Mouse (Mus musculus) MEL (cell line): Measurements from ENCODE around the gene Rbpjl. TPM values are rescaled to one million over a fixed set of nuclear protein-coding genes. Genes with fewer than 3 reads are reported as not detected.

Experiments
- DNase-seq: peaks from one replicate; pipeline ENCODE4 v3.0.0; 2011; ENCODE audit warnings: low read depth, low spot score
- H3K27ac ChIP-seq: 2 replicates; pipeline ENCODE4 v1.5.1; 2012; ENCODE audit warnings: low read depth, mild to moderate bottlenecking, control low read depth, low read length, moderate library complexity; ENCODE audit not compliant: control insufficient read depth
- H3K27me3 ChIP-seq, 2 experiments: fragments of 150-350 bp in 1 of 2; sonication (generic) in 1 of 2; 2 replicates each; pipeline ENCODE4 v1.6.1; 2012; ENCODE audit warnings: low read length in 2 of 2, mild to moderate bottlenecking in 2 of 2, improper control_type of control experiment in 1 of 2, moderate library complexity in 1 of 2; ENCODE audit not compliant: insufficient read depth in 2 of 2, control insufficient read depth in 1 of 2
- H3K36me3 ChIP-seq, 2 experiments: 2 replicates each; pipeline ENCODE4 v1.6.1; 2012 to 2014; ENCODE audit warnings: low read length in 2 of 2, improper control_type of control experiment in 1 of 2, inconsistent platforms in 1 of 2, mild to moderate bottlenecking in 1 of 2; ENCODE audit not compliant: insufficient read depth in 2 of 2, control insufficient read depth in 1 of 2
- H3K4me1 ChIP-seq, 2 experiments: fragments of 150-350 bp in 1 of 2; sonication (generic) in 1 of 2; 2 replicates each; pipeline ENCODE4 v1.6.1; 2012; ENCODE audit warnings: low read length in 2 of 2, improper control_type of control experiment in 1 of 2, mild to moderate bottlenecking in 1 of 2; ENCODE audit not compliant: insufficient read depth in 2 of 2, control insufficient read depth in 1 of 2
- H3K4me3 ChIP-seq, 2 experiments: fragments of 150-350 bp in 1 of 2; sonication (generic) in 1 of 2; 2 replicates each; pipeline ENCODE4 v1.5.1; 2012; ENCODE audit warnings: low read depth in 2 of 2, low read length in 2 of 2, mild to moderate bottlenecking in 2 of 2, moderate library complexity in 2 of 2, control low read depth in 1 of 2, improper control_type of control experiment in 1 of 2; ENCODE audit not compliant: control insufficient read depth in 1 of 2, insufficient read depth in 1 of 2
- H3K79me2 ChIP-seq: 2 replicates; pipeline ENCODE4 v1.6.1; 2012; ENCODE audit warnings: mild to moderate bottlenecking, low read length, moderate library complexity; ENCODE audit not compliant: control insufficient read depth, poor library complexity, insufficient read depth
- H3K9ac ChIP-seq: 2 replicates; pipeline ENCODE4 v1.6.1; 2012; ENCODE audit warnings: low read depth, mild to moderate bottlenecking, control low read depth, low read length, moderate library complexity; ENCODE audit not compliant: control insufficient read depth, poor library complexity, severe bottlenecking
- H3K9me3 ChIP-seq: fragments of 150-350 bp; sonication (generic); replicated peaks from 2 replicates; pipeline ENCODE4 v1.6.1; 2012; ENCODE audit warnings: mild to moderate bottlenecking, low read length, improper control_type of control experiment, moderate library complexity; ENCODE audit not compliant: insufficient read depth
- CHD1 ChIP-seq: IDR thresholded peaks from 2 replicates; pipeline ENCODE4 v1.6.1; 2012; ENCODE audit warnings: low read depth, mild to moderate bottlenecking, inconsistent platforms, low read length, improper control_type of control experiment
- CHD2 ChIP-seq: IDR thresholded peaks from 2 replicates; pipeline ENCODE4 v1.6.1; 2011; ENCODE audit warnings: low read length, improper control_type of control experiment
- ELF1 ChIP-seq: IDR thresholded peaks from 2 replicates; pipeline ENCODE4 v1.6.1; 2014; ENCODE audit warnings: low read depth, mild to moderate bottlenecking, inconsistent platforms, low read length, improper control_type of control experiment, moderate library complexity
- ETS1 ChIP-seq: IDR thresholded peaks from 2 replicates; pipeline ENCODE4 v1.6.1; 2012; ENCODE audit warnings: low read depth, mild to moderate bottlenecking, inconsistent platforms, low read length, improper control_type of control experiment, moderate library complexity
- GABPA ChIP-seq: IDR thresholded peaks from 2 replicates; pipeline ENCODE4 v1.6.1; 2012; ENCODE audit warnings: low read depth, mild to moderate bottlenecking, inconsistent platforms, low read length, improper control_type of control experiment, moderate library complexity
- GATA1 ChIP-seq: IDR thresholded peaks from 2 replicates; pipeline ENCODE4 v1.6.1; 2011; ENCODE audit warnings: low read depth, low read length, improper control_type of control experiment
- HCFC1 ChIP-seq: IDR thresholded peaks from 2 replicates; pipeline ENCODE4 v1.6.1; 2012; ENCODE audit warnings: low read depth, mild to moderate bottlenecking, inconsistent platforms, low read length, improper control_type of control experiment, moderate library complexity
- MAFK ChIP-seq: IDR thresholded peaks from 2 replicates; pipeline ENCODE4 v1.6.1; 2011; ENCODE audit warnings: low read depth, mild to moderate bottlenecking, low read length, improper control_type of control experiment, borderline replicate concordance
- MAX ChIP-seq: IDR thresholded peaks from 2 replicates; pipeline ENCODE4 v1.6.1; 2011; ENCODE audit warnings: low read length, improper control_type of control experiment
- MEF2A ChIP-seq: IDR thresholded peaks from 2 replicates; pipeline ENCODE4 v1.6.1; 2014; ENCODE audit warnings: low read depth, mild to moderate bottlenecking, inconsistent platforms, low read length, improper control_type of control experiment; ENCODE audit not compliant: poor library complexity, insufficient replicate concordance, severe bottlenecking; ENCODE audit errors: extremely low read depth
- MYC ChIP-seq: IDR thresholded peaks from 2 replicates; pipeline ENCODE4 v1.6.1; 2011; ENCODE audit warnings: low read depth, mild to moderate bottlenecking, low read length, improper control_type of control experiment, moderate library complexity
- SMC3 ChIP-seq: IDR thresholded peaks from 2 replicates; pipeline ENCODE4 v1.6.1; 2011; ENCODE audit warnings: low read depth, low read length, improper control_type of control experiment
- ZMIZ1 ChIP-seq: IDR thresholded peaks from 2 replicates; pipeline ENCODE4 v1.6.1; 2012; ENCODE audit warnings: low read depth, mild to moderate bottlenecking, inconsistent platforms, low read length, improper control_type of control experiment, moderate library complexity
- ZNF384 ChIP-seq: IDR thresholded peaks from 2 replicates; pipeline ENCODE4 v1.6.1; 2012; ENCODE audit warnings: low read depth, mild to moderate bottlenecking, inconsistent platforms, low read length, improper control_type of control experiment
- polyA plus RNA-seq, 2 experiments: library from polyadenylated mRNA; stranded (reverse) in 1 of 2; unstranded in 1 of 2; fragments of >175 nt in 1 of 2; fragments of >200 nt in 1 of 2; gene quantifications; 2 replicates each; pipeline versions ENCODE4 v1.2.1 to v1.2.4; 2012; ENCODE audit warnings: low replicate concordance in 2 of 2, low read depth in 1 of 2; ENCODE audit not compliant: insufficient read length in 2 of 2, insufficient read depth in 1 of 2, missing spikeins in 1 of 2
- total RNA-seq: library from RNA; depleted of rRNA; stranded (reverse); fragments of 300-350 nt; gene quantifications from 2 replicates; pipeline ENCODE4 v1.2.3, GENCODE M21; 2012

Gene Rbpjl
- total and polyA plus RNA-seq, 3 experiments, result 0.07 TPM; not detected in 2

GRCm38 (mm10) chr2:164453047-164453757 lies 50.3 kb downstream of the Rbpjl start:
- no peak for TF ChIP-seq ZNF384
- TF ChIP-seq MEF2A, result no peak
- TF ChIP-seq GABPA, result no peak
- Histone ChIP-seq H3K27me3 (peaks cover 20 to 30% of the 10 kb centered on the region in 2 experiments), H3K4me1 (no peaks in the 10 kb centered on the region), H3K9ac (no peak overlapping the region), H3K79me2 (no peaks in the 10 kb centered on the region), H3K9me3 (no peaks in the 10 kb centered on the region), H3K4me3 (no peak overlapping the region), H3K27ac (no peak overlapping the region), H3K36me3 (no peaks in the 10 kb centered on the region)
- DNase-seq, result no peak

- DNase-seq, result no peak
- H3K27me3 ChIP-seq, result peaks cover 12 to 26% of the 10 kb centered on the region in 2 experiments
- H3K9ac ChIP-seq, result no peak overlapping the region
- H3K36me3 ChIP-seq, result no peaks in the 10 kb centered on the region
- H3K4me1 ChIP-seq, result no peaks in the 10 kb centered on the region
- H3K4me3 ChIP-seq, result no peak overlapping the region
- H3K79me2 ChIP-seq, result no peaks in the 10 kb centered on the region
- TF ChIP-seq MAX, result no peak
- TF ChIP-seq HCFC1, result no peak
- TF ChIP-seq GATA1, result no peak
- no peak for TF ChIP-seq SMC3
- no peak for TF ChIP-seq CHD2
- TF ChIP-seq ETS1, result no peak
- TF ChIP-seq MAFK, result no peak
- TF ChIP-seq ZMIZ1, result no peak
- no peak for TF ChIP-seq MYC
- no peak for TF ChIP-seq ELF1
- no peak for TF ChIP-seq CHD1
- H3K9me3 ChIP-seq, result no peaks in the 10 kb centered on the region
- H3K27ac ChIP-seq, result no peak overlapping the region
These were observed 51.1 kb downstream of the Rbpjl start for GRCm38 (mm10) chr2:164453887-164454500.
